Comparison of ENCODE assay signal across 9 mouse cellular contexts in the genomic region with DNA sequence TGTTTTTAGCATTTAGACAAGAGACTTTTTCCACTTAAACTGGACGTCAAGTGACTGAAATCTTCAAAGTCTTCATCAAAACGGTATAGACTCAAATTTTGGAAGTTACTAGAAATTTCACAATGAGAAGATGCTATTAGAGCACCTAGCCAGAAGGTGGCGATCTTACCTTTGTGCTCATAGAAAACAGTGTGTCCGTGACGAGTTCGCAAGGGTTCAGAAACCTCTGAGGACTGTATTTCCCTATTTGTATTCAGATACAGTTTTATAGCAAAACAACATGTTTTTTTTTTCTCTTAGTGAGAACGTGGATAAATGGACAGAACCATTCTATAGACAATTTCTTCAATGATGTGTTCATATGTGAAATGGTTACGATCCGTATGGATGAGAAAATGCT. TPM values are rescaled to one million over a fixed set of nuclear protein-coding genes. Genes with fewer than 3 reads are reported as not detected.
DNase-seq lines count a peak whose midpoint lies in the region; ATAC-seq lines count a peak whose summit lies in the region.
"Had no signal": no experiment of that assay in that cellular context is flagged by ENCODE, and none has a peak within 500 bp of the region (broad histone marks: within the 10 kb centered on the region; RNA-seq: fewer than 3 reads in every experiment).

No protein-coding gene starts in this region.

- 0 out of 2 replicates have a peak overlapping the region, but pooled peaks have one; percentile 45 for H3K27ac ChIP-seq in hindbrain, embryonic 15.5 days (replicated peaks)
- no peak overlapping the region for H3K27ac ChIP-seq in hindbrain, embryonic 12.5 days
- H3K27ac ChIP-seq in forebrain, embryonic 16.5 days (ENCODE audit: low read length): no peak overlapping the region
- H3K27ac ChIP-seq: embryonic facial prominence, embryonic 13.5 days had no signal

- no peak overlapping the region for H3K9ac ChIP-seq in hindbrain, embryonic 15.5 days
- H3K9ac ChIP-seq in hindbrain, embryonic 12.5 days: no peak overlapping the region
- no peak overlapping the region for H3K9ac ChIP-seq in forebrain, embryonic 16.5 days (replicated peaks; ENCODE audit: low read depth, low read length)
- H3K9ac ChIP-seq: embryonic facial prominence, embryonic 13.5 days had no signal

- H3K4me1 ChIP-seq in hindbrain, embryonic 15.5 days (replicated peaks): peaks cover 17% of the 10 kb centered on the region
- H3K4me1 ChIP-seq in hindbrain, embryonic 12.5 days: peaks cover 11% of the 10 kb centered on the region
- peaks cover 5% of the 10 kb centered on the region for H3K4me1 ChIP-seq in forebrain, embryonic 16.5 days (replicated peaks; ENCODE audit: control insufficient read depth, insufficient read depth, low read length)

- DNase-seq in B cell, adult 2 months: peak; percentile 43 to 50
- DNase-seq in Muller cell, postnatal 12 days (ENCODE audit: inconsistent ontology term): peak; percentile 42
- peak; percentile 82 for DNase-seq in embryo, embryonic 10 days (ENCODE audit: low spot score)
- DNase-seq in kidney, postnatal 25 days: peak; percentile 42 to 53
- DNase-seq in mesoderm, embryonic 11.5 days (ENCODE audit: low read depth, low spot score): peak; percentile 59

- no peaks in the 10 kb centered on the region for H3K9me3 ChIP-seq in hindbrain, embryonic 15.5 days
- no peaks in the 10 kb centered on the region for H3K9me3 ChIP-seq in hindbrain, embryonic 12.5 days (replicated peaks)
- no peaks in the 10 kb centered on the region for H3K9me3 ChIP-seq in forebrain, embryonic 16.5 days (ENCODE audit: control insufficient read depth, low read length)
- H3K9me3 ChIP-seq: embryonic facial prominence, embryonic 13.5 days had no signal

- ATAC-seq in hindbrain, embryonic 15.5 days (ENCODE audit: low FRiP score, low read depth): no peak
- ATAC-seq in hindbrain, embryonic 12.5 days (ENCODE audit: low FRiP score): no peak
- ATAC-seq in forebrain, embryonic 16.5 days: no peak

- no peaks in the 10 kb centered on the region for H3K36me3 ChIP-seq in hindbrain, embryonic 15.5 days
- H3K36me3 ChIP-seq in hindbrain, embryonic 12.5 days: no peaks in the 10 kb centered on the region
- no peaks in the 10 kb centered on the region for H3K36me3 ChIP-seq in forebrain, embryonic 16.5 days (ENCODE audit: control insufficient read depth, insufficient read depth)
- H3K36me3 ChIP-seq: embryonic facial prominence, embryonic 13.5 days had no signal

- H3K27me3 ChIP-seq in hindbrain, embryonic 15.5 days: no peaks in the 10 kb centered on the region
- no peaks in the 10 kb centered on the region for H3K27me3 ChIP-seq in hindbrain, embryonic 12.5 days
- H3K27me3 ChIP-seq in forebrain, embryonic 16.5 days (replicated peaks; ENCODE audit: control insufficient read depth, insufficient read depth, low read length): no peaks in the 10 kb centered on the region
- H3K27me3 ChIP-seq: embryonic facial prominence, embryonic 13.5 days had no signal

- WGBS in hindbrain, embryonic 15.5 days: 39% methylated on average over 9 of the region's 9 CpGs
- 43% methylated on average over 9 of the region's 9 CpGs for WGBS in hindbrain, embryonic 12.5 days
- 41% methylated on average over 9 of the region's 9 CpGs for WGBS in forebrain, embryonic 16.5 days

- H3K4me2 ChIP-seq in hindbrain, embryonic 15.5 days: no peak overlapping the region
- H3K4me2 ChIP-seq in hindbrain, embryonic 12.5 days (replicated peaks): no peak overlapping the region
- no peak overlapping the region for H3K4me2 ChIP-seq in forebrain, embryonic 16.5 days (ENCODE audit: low read length)
- H3K4me2 ChIP-seq: embryonic facial prominence, embryonic 13.5 days had no signal

- H3K4me3 ChIP-seq in hindbrain, embryonic 15.5 days: no peak overlapping the region
- no peak overlapping the region for H3K4me3 ChIP-seq in hindbrain, embryonic 12.5 days
- no peak overlapping the region for H3K4me3 ChIP-seq in forebrain, embryonic 16.5 days (replicated peaks; ENCODE audit: low read length)
- H3K4me3 ChIP-seq: embryonic facial prominence, embryonic 13.5 days had no signal

RNA-seq across cellular contexts. Expression of a gene that starts 37.3 kb away (rescaled TPM):
- not detected in 2 replicates for polyA plus RNA-seq in hindbrain, embryonic 15.5 days (2015; fragmentation: Nextera tagmentation; extraction: Ambion mirVana)
- not detected in 2 replicates for polyA plus RNA-seq in hindbrain, embryonic 12.5 days (2016; fragmentation: Nextera tagmentation; extraction: Ambion mirVana)
- polyA plus RNA-seq in forebrain, embryonic 16.5 days (2015; fragmentation: Nextera tagmentation; extraction: Ambion mirVana): not detected in 2 replicates
- polyA plus RNA-seq: embryonic facial prominence, embryonic 13.5 days had no signal
